Mouse (Mus musculus) embryonic fibroblast, embryonic 13.5 days (primary cell): ENCODE measurements around the gene Ice2. TPM values are rescaled to one million over a fixed set of nuclear protein-coding genes. Genes with fewer than 3 reads are reported as not detected.

Experiments used
- H3K27ac ChIP-seq: 2 replicates; pipeline ENCODE4 v1.5.1; 2012; ENCODE audit warnings: low read length, control low read depth, inconsistent platforms; ENCODE audit not compliant: insufficient read depth
- H3K4me1 ChIP-seq: 2 replicates; pipeline ENCODE4 v1.6.1; 2011; ENCODE audit warnings: low read length; ENCODE audit not compliant: control insufficient read depth, insufficient read depth
- H3K4me3 ChIP-seq: 2 replicates; pipeline ENCODE4 v1.5.1; 2011; ENCODE audit warnings: mild to moderate bottlenecking, control low read depth, low read length; ENCODE audit not compliant: insufficient read depth
- CTCF ChIP-seq: IDR thresholded peaks from 2 replicates; pipeline ENCODE4 v1.5.1; 2011; ENCODE audit warnings: mild to moderate bottlenecking, control low read depth, low read length, moderate library complexity, borderline replicate concordance; ENCODE audit not compliant: insufficient read depth
- POLR2A ChIP-seq: IDR thresholded peaks from 2 replicates; pipeline ENCODE4 v1.6.1; 2011; ENCODE audit warnings: low read depth, mild to moderate bottlenecking, control low read depth, low read length, moderate library complexity
- polyA plus RNA-seq: library from polyadenylated mRNA; stranded (reverse); fragments of >200 nt; gene quantifications from 2 replicates; pipeline ENCODE4 v1.2.4, GENCODE M21; 2011; ENCODE audit warnings: low read depth; ENCODE audit not compliant: missing spikeins, insufficient read length

Gene Ice2
- polyA plus RNA-seq, 1 experiment, result 19.9 TPM

- no peak overlapping the region for H3K27ac ChIP-seq
- no peak for TF ChIP-seq POLR2A
- TF ChIP-seq CTCF, result no peak
- no peak overlapping the region for H3K4me3 ChIP-seq
- H3K4me1 ChIP-seq, result no peaks in the 10 kb centered on the region
Observed at GRCm38 (mm10) chr9:69371046-69371724, 26.5 kb upstream of the Ice2 start.

GRCm38 (mm10) chr9:69372871-69373270 lies 24.8 kb upstream of the Ice2 start:
- no peak overlapping the region for H3K4me3 ChIP-seq

GRCm38 (mm10) chr9:69376982-69377653 lies 20.6 kb upstream of the Ice2 start:
- Histone ChIP-seq H3K4me3 (no peak overlapping the region), H3K27ac (no peak overlapping the region), H3K4me1 (no peaks in the 10 kb centered on the region)
- TF ChIP-seq POLR2A, result no peak
- no peak for TF ChIP-seq CTCF

More at GRCm38 (mm10) chr9:69372871-69373270, 24.8 kb upstream of the Ice2 start:
- Histone ChIP-seq H3K4me1 (no peaks in the 10 kb centered on the region), H3K27ac (no peak overlapping the region)
- TF ChIP-seq POLR2A (no peak), CTCF (no peak)

GRCm38 (mm10) chr9:69377654-69378045 lies 20.1 kb upstream of the Ice2 start:
- Histone ChIP-seq H3K4me3 (no peak overlapping the region), H3K4me1 (no peaks in the 10 kb centered on the region), H3K27ac (no peak overlapping the region)
- TF ChIP-seq CTCF (no peak), POLR2A (no peak)

GRCm38 (mm10) chr9:69380546-69380945 lies 17.2 kb upstream of the Ice2 start:
- TF ChIP-seq POLR2A, result no peak
- no peaks in the 10 kb centered on the region for H3K4me1 ChIP-seq
- H3K27ac ChIP-seq, result no peak overlapping the region
- H3K4me3 ChIP-seq, result no peak overlapping the region

- Histone ChIP-seq H3K27ac (no peak overlapping the region), H3K4me3 (no peak overlapping the region), H3K4me1 (no peaks in the 10 kb centered on the region)
- TF ChIP-seq POLR2A (no peak), CTCF (no peak)
Observed at GRCm38 (mm10) chr9:69381741-69382140, 16.0 kb upstream of the Ice2 start.

GRCm38 (mm10) chr9:69384475-69384874 lies 13.2 kb upstream of the Ice2 start:
- H3K4me3 ChIP-seq, result no peak overlapping the region
- no peaks in the 10 kb centered on the region for H3K4me1 ChIP-seq
- no peak overlapping the region for H3K27ac ChIP-seq
- TF ChIP-seq POLR2A, result no peak
- TF ChIP-seq CTCF, result no peak

GRCm38 (mm10) chr9:69384905-69385304 lies 12.8 kb upstream of the Ice2 start:
- TF ChIP-seq CTCF (no peak), POLR2A (no peak)
- no peak overlapping the region for H3K27ac ChIP-seq
- H3K4me3 ChIP-seq, result no peak overlapping the region

GRCm38 (mm10) chr9:69387296-69387695 lies 10.4 kb upstream of the Ice2 start:
- Histone ChIP-seq H3K27ac (no peak overlapping the region), H3K4me3 (no peak overlapping the region)
- TF ChIP-seq POLR2A, result no peak
- TF ChIP-seq CTCF, result no peak

More at GRCm38 (mm10) chr9:69384905-69385304, 12.8 kb upstream of the Ice2 start:
- H3K4me1 ChIP-seq, result no peaks in the 10 kb centered on the region

GRCm38 (mm10) chr9:69390631-69391030 lies 7.1 kb upstream of the Ice2 start:
- Histone ChIP-seq H3K27ac (no peak overlapping the region), H3K4me3 (no peak overlapping the region), H3K4me1 (no peaks in the 10 kb centered on the region)
- TF ChIP-seq CTCF (no peak), POLR2A (no peak)

More at GRCm38 (mm10) chr9:69387296-69387695, 10.4 kb upstream of the Ice2 start:
- no peaks in the 10 kb centered on the region for H3K4me1 ChIP-seq
